Mouse (Mus musculus) granulocyte monocyte progenitor cell, adult 5-6 weeks (primary cell): Measurements from ENCODE around the gene Ica1. TPM values are rescaled to one million over a fixed set of nuclear protein-coding genes. Genes with fewer than 3 reads are reported as not detected.

ENCODE experiments used
- ATAC-seq: replicated peaks from 2 replicates; pipeline ENCODE4 v1.8.0; 2016; ENCODE audit warnings: mild to moderate bottlenecking, moderate TSS enrichment, inconsistent platforms; ENCODE audit not compliant: poor library complexity, severe bottlenecking
- total RNA-seq, 2 experiments: library from RNA; stranded (forward) in 1 of 2; stranded (reverse) in 1 of 2; fragments of 200-712, 200-1000 nt in 1 of 2; fragments of >200 nt in 1 of 2; fragmentation: Nextera tagmentation in 1 of 2; gene quantifications; 2 replicates each; pipeline ENCODE4 v1.2.3; 2014 to 2017

The Ica1 gene
- total RNA-seq, 2 experiments from 2014 or later: 24.4 to 36.8 TPM

- no peak for ATAC-seq
These were observed 85.0 kb downstream of the Ica1 start for GRCm38 (mm10) chr6:8693141-8693881.

- peak; percentile 84 for ATAC-seq
These were observed 86.9 kb downstream of the Ica1 start for GRCm38 (mm10) chr6:8691199-8691975.

DNA sequence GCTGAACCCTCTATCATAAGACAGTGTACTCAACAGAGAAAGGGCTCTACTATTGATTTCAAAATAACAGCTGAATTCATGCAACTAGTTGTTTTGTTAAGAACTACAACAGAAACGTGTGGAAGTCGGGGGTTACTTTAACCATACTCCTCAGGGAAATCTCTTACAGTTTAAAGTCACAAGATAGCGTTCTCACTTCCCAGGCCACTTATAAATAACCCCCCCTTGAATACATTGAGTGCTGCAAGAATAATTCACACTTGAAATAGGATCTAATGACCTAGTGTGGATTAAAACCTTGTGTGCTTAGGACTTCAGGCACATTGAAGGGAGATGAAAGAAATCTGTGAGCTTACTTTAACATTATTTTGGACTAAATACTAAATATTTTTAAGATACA, 87.8 kb downstream of the Ica1 start:
- ATAC-seq: no peak

DNA sequence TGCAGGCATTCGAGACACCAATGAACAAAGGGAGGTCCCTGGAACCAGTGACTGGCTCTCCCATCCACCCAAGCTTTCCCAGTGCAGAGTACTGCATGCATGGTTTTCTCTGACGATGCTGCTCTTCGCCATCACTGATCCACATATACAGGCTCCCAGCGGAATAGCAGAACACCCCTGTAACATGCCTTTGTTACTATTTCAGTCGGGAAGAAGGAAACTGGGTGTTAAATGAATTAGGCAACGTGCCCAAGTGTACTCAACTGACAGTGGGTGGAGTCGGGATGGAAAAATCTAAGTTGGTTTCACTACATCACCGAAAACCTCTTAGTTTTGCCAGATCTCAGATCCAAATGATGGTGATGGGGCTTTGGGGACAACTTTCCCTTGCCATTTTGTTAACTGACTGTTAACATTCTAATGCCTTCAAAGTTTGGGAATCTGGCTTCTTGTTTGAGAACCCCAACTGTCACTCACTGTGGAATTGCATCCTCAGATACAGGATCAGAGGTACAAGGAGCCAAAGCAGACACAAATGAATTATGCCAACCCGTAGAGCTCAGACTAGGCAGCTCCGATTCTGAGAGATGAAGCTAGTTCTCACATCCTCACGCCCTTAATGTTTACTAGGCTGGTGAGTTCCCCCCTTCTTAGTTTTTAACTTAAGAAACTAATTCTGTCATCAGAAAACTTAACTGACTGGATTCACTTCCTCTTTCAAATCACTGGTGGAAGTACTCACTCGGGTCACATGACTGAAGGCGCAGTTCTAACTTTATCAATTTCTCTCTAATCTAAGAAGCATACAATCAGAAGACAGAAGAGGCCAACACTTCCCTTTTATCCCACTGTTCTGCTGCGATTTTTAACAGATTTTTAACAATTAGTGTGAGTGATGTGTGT, 91.4 kb downstream of the Ica1 start:
- peak; percentile 73 for ATAC-seq

GRCm38 (mm10) chr6:8683379-8683778, 94.9 kb downstream of the Ica1 start:
- no peak for ATAC-seq

DNA sequence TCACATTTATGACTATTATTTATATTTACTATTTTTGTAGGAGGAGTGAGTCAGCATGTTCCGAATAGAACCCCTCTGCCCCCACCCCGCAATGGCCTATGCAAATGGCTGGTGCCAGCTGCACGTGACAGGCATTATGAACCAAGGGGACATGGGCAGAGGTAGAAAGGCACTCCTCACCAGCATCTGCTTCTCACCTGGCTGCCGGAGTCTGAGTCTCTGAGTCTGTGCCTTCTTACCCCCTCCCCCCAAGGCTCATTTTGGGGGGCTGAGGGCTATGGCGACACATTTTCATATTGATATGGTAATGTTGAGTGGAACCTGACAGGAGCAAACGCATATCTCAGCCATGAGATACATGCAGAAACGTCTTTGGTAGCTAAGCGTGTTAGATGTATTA, 97.4 kb downstream of the Ica1 start:
- no peak for ATAC-seq

- ATAC-seq: no peak
These were observed 105.3 kb downstream of the Ica1 start for GRCm38 (mm10) chr6:8673013-8673412.

DNA sequence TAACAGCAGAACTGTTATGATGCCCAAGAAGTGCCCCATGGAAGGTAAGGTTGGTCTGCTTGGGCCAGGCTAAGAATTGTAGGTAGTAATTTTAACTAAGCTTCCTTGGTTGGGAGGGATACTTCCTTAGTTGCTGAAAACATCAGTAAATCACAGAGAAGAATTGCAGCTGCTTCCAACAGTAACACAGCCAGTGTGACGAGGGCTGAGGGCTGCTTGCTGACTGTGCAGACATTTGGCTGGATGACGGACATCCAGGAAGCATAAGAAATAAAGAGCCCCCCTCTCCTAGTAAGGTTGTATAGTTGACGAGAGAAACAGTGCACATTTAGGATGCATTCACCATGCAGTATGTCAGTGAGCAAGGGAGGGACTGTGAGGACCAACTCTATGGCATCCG, 108.9 kb downstream of the Ica1 start:
- no peak for ATAC-seq

DNA sequence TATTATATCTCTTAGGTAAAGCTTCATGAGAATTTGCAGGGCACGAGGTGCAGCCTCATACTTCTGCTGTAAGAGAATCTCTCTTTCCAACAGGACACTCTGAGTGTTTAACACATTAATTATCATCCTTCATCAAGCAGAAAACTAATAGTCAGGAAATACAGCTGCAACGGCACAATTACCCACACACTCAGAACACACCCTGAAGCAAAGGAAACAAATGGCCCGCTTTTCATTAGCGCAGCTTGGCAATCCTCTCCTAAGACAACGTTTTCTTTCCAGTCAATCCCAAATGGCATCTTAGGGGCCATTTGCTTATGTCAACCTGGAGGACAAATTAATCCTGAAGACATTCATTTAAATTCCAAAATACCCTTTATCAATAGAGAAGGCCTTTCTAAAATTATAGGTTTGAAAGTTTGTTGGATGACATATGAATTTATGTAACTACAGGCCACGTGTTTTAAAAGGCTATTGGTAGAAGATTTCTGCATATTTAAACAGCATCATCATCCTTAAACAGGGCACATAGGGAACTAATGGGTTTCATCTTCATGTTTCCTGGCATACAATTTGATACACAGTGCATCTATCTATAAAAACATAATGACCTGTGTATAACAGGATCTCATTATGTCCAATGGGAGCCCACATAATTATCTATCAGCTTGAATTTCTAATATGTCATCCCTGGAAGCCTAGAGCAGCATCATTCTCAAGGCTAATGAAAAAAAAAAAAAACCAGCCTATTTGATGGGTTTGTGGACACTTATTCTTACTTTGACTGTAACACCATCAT, 110.1 kb downstream of the Ica1 start:
- no peak for ATAC-seq

DNA sequence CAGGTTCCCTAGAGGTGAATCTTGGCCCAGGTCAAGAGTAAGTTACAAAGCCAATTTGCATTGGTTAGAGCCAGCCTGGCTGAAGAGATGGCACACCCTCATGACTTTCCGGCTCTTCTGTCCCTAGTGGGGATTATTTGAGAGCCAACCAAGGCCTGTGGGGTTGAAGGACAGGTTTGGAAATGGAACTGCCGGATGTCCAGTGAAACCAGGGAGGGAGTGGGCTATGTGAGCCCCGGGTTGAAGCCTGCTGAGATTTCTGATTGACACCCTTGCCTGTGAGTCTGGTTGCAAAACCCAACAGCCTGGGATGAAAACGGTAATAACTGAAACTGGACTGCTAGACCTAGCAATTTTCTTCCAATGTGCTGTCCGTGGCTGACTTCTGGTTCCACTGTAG, 112.5 kb downstream of the Ica1 start:
- no peak for ATAC-seq

DNA sequence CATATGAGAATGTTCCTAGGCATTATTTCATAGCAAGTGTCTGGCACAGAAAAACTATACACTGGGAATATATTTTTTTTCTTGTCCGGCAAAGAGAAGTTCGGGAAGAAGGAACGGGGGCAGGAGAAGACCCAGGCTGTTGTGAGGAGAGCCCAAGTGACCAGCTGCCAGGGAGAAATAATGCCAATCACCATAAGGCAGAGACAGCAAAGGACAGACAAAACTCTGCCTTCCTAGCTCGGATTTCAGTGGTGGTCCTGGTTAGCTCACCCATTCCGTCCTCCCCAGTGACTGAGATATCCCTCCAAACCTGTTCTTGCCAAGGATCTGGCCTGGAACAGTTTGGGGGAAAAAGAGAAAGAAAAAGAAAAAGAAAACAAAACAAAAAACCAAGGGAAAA, 113.3 kb downstream of the Ica1 start:
- ATAC-seq: no peak

DNA sequence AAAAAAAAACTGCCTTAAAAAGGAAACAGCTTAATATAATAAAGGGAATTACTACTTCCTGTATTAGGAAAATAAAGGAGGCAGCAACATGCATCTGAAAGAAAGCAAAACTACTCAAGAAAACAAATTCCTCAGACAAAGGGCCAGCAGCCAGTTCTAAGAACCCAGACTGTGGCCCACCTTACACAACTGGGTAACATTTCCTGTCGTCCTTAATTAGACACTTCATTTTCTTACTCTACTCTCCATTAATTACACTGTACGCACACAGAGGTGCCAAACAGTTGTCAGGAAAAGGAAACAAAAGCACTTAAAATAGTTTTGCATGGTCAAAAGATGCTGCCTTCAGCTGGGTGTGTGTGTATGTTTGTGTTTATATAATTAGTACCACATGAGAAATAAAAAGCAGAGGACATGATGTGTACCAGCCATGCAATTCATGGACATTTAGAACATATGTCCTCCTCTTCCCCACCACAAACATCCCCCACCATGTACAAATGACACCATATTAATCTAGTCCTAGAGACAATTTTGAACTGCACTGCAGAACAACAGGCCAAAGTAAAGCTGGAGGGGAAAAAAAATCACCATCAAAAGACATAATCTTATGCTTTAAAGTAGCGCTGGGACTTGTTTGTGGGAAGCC, 115.1 kb downstream of the Ica1 start:
- no peak for ATAC-seq

GRCm38 (mm10) chr6:8661404-8661803, 116.9 kb downstream of the Ica1 start:
- ATAC-seq: no peak

DNA sequence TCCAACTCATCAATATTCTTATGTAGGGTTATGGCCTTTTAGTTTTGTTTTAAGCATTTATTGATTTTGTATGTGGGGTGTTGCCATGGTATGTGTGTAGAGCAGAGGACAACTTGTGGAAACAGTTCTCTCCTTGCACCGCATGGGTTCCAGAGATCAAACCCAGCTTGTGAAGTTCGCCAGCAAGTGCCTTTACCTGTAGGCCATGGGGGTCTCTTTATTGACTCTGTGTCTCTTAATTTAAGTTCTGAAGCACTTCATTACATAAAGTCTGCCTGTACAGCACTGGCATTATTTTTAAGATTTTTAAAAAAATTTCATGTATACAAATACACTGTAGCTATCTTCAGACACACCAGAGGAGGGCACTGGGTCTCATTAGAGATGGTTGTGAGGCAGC, 118.2 kb downstream of the Ica1 start:
- ATAC-seq: no peak

GRCm38 (mm10) chr6:8659194-8659959, 118.9 kb downstream of the Ica1 start:
- no peak for ATAC-seq

GRCm38 (mm10) chr6:8658431-8658830, 119.9 kb downstream of the Ica1 start:
- no peak for ATAC-seq

- no peak for ATAC-seq
These were observed 120.8 kb downstream of the Ica1 start for GRCm38 (mm10) chr6:8657459-8657858.

DNA sequence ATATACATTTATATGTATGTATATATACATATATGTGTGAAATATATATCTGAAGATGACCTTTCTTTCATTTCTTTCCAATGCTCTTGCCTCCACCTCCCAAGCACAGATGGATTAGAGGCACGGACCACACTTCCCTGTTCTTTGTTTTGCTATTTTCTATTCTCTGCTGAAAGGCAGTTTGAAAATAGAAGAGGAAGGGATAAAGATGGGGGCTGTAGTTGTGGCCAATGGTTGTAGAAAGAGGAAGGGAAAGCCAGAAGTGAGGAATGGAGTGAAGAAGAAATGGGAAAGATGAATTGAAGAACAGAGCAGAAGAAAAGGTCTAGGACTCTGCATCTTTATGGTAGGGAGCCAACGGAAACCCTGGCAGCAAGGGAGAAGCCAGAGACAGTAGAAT, 122.8 kb downstream of the Ica1 start:
- ATAC-seq: peak; percentile 79

DNA sequence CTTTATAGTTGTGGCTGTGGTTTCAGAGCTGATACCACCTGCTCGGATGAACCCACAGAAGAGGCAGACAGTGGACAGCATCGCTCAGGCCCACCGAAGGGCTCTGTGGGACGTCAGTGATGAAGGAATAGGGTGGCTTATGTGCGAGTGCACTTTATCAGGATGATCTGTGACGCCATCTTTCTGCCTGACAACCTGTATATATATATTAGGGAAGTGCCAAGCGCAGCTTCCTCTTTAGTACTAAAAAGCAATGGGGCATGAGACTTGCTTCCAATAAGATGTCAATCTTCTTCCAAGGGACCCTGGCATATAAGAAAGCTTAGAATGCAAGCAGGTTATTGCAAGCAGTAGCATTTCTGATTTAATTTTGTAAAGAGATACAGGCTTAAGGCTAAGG, 127.9 kb downstream of the Ica1 start:
- peak; percentile 40; the same call in 1 of the 2 replicates for ATAC-seq
